Mouse (Mus musculus) frontal cortex, postnatal 14 days (tissue): Measurements from ENCODE around the gene Uhmk1.

Experiments
- DNase-seq, 2 experiments: peaks; one replicate each; pipeline ENCODE4 v3.0.0; 2022; ENCODE audit warnings: low spot score in 2 of 2

The Uhmk1 gene

DNA sequence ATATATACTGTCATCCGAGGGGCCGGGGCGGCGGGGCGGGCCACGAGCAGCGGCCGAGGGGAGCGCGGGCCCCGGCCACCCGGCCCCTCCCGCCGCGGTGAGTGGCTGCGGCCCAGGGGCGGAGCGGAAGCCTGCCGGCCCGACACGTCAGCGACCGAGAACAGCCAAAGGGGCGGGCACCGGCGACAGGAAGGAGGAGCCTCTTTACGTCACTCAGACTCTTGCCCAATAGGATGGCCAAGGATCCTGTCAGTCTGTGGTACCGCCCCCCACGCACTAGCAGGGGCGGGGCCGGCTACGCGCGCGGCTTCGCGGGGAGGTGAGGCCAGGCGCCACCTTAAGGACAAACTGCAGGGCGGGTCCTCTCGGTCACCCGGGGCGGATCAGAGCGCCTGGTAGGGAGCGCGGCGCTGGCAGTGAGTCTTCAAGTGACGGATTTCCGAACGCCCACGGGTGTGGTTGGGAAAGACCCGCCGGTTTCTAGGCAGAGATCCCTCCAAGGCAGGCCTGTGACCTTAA is 40.3 kb downstream of the Uhmk1 start, which contains the start of gene Uap1:
TSS of gene Uap1 (minus strand) at position 144 of the 519 bp plus-strand sequence.
- peak; percentile 96 to 97 for DNase-seq

DNA sequence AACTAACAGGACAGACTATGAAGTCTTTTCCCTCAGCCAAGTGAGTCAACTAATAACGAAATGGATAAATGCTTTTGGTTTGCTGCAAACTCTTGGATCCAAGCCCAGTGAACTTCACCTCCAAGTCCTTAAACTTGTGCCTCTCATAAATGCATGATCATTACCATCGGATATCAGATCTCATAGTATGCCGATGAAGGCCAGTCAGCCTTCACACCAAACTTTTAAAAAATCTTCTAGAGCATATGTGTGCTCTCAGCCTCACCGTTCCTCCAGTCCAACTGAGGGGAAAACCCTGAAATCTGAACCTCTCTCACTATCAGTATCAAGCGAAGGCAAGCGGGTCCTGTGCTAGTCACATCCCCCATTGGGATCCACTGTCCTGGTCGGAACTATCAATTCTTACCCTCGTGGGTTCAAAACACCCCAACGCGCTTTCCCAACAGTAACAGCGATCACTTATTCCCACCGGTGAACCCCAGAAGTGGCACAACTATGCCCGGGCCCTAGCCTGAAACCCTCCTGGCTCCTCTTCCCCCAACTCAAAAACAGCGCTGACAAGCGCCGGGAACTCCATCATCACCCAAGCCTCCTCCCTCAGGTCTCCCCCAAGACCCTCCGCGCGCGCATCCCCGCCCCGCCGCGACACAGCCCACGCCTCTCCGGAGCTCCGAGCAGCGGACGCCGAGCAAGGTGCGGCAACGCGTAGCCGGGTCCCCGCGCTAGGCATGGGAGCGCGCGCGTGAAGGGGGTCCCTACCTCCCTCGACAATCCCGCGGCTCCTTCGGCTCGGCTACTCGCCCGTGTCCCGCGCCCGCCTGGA is 41.0 kb downstream of the Uhmk1 start:
- no peak for DNase-seq

DNA sequence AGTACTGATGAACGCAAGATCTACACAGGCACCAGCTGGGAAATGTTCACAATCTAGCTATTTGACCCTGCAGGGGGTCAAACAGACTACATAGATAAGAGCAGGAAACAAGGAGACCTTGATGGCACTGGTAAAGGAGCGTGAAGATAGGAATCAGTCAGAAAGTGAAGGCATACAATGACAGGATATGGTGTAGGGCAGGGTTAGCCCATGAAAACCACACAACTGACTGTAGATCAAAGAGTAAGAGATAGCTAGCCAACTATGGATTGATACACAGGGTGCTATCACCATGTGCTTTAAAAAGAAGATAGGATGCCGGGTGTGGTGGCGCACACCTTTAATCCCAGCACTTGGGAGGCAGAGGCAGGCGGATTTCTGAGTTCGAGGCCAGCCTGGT is 47.4 kb downstream of the Uhmk1 start:
- DNase-seq = no peak

DNA sequence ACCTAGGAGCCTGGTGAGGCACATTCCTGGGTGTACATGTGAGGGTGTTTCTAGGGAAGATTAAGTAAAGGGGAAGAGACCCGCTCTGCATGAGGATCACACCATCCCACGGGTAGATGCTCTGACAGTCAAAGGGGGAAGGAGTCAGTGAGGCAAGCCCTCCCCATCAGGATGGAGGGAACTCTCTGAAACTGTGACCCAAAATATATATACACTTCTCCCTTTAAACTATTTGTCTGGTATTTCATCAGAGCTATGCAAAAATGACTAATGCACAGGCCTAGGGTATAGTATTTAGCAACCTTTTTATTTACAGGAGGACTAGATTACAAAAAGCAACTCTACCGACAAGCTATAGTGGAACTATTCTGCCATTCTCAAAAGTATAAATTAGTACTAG is 50.3 kb downstream of the Uhmk1 start:
- DNase-seq = no peak

DNA sequence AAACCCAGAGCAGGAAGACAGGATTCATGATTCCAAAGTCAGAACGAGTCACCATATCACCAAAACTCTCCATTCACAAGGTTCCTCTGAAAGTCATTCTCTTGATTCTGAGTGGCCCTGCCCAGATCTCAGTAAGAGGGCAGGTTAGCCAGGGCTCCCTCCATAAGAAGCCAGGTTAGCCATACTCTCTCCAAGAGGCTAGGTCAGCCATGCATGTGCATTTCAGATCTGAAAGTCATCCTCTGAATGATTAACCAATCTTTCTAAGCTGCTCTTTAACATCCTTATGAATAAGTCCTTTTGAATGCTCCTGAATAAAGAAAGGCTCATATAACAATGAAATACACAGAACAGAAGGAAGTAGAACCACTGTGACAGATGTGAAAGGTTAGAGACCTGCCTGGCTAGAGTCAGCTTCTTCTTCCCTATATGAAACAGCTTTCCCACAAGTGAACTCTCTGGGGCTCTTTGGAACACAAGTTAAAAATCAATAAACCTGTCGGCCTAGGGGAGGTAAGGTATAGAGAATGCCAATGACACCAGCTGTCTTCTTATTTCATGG is 51.1 kb downstream of the Uhmk1 start:
- no peak for DNase-seq

DNA sequence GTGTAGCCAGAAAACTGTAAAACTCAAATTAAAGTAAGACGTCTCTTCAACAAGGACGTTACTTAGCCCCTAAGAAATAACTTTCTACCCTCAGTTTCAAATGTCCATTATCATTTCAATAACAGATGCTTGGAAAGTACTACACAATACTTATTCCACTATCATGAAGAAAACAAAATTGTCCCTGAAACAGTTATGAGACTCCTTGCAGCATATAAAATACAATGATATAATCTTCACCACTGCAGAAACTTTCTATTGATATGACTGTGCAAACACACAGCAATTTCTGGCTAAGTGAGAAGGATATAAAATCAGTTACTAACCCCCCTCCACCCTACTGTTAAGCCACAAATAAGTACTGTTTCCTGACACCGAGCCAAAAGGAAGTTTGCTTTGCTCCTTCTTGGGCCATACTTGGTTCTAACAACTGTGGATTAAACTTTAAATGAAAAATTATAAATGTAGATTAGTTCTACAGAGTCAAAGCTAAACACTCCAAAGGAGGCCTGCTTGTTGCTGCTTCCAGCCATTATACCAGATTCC is 51.7 kb downstream of the Uhmk1 start:
- DNase-seq = no peak

DNA sequence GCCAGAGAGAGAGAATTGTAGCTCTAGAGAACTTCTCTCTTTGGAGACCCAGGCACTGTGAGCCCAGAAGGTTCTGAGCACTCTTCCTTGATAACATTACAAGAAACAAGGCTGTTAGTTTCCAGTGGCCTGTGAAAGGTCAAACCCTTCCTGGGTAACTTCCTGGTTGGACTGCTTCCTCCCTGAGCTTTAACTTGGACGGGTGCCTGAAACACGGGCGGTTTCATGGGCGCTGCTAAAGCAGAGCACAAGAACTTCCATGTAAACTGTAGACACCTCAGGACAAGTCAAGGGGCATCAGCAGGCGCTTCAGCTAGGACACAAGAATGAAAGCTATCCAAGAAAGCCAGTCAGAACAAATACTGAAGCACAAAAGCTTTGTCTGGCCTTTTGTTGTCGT is 53.3 kb downstream of the Uhmk1 start:
- DNase-seq = no peak

DNA sequence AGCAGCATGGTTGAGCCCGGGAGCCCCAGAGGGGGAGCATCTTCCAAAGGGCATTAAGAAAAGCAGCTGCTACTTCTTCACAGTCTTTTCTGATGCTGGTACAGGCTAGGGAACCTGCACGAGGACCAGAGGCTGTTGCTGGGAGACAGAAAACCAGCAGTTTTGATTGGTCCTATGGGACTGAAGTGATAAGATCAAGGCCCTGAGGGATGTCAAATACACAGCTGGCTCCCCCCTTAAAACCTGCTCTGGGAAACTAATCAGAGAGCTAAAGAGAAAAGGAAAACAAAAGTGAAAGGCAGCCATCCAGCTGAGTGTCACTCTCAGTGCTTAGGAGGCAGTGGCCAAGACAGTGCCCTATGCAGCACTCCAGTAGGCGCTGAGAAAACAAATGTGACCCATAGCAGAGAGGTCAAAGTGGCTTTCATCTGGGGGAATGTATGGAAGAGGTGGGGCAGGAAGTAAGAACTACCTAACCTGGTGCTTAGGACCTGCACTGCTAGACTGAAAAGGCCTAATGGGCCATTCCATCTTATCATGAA is 54.7 kb downstream of the Uhmk1 start:
- no peak for DNase-seq

DNA sequence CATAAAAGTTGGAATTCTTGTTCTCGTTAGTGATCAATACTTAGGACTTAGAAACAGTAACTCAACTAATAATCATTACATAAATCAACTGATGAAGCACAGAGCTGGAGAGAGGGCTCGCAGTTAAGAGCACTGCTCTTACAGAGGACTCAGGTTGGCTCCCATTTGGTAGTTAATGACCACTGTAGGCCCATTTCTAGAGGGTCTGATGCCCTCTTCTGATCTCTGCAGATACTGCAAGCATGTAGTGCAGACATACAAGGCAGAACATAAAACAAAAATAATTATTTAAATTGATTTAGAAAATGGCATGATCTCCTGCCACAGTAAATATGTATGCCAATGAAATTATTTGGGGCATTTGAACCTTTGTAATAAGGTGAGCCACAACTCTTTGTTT is 55.5 kb downstream of the Uhmk1 start:
- DNase-seq = no peak

DNA sequence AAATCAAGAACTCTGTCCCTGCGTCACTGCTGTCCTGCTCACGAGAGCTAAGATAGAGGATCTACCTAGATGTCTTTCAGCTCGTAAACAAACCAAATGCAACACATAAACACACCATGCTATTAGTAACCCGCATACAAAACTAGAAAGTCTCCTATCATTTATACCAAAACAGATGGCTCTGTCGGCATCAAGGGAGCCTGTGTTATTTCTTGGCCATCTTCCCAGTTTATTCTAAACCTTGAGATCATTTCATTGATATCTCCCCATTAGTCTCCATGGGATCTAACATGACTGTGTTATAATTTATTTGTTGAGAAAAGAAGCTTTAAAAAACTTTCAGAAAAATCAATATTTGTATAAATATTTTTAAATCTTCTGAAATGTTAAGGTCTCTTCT is 59.4 kb downstream of the Uhmk1 start:
- DNase-seq = no peak

DNA sequence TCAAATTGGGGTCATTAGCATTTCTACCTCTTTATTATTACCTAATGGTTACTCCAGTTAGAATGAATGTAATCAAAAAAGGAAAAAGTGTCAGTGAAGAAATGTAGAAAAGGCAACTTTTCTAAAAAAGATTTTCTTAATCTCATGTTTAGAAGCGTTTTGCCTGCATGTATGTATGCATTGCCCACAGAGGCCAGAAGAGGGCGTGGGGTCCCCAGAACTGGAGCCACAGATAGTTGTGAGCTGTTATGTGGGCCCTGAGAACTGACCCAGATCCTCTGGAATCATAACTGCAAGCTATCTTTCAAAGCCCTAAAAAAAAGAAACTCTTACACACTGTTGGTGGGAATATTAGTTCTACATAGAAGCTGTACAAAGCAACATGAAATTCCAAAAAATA is 59.9 kb downstream of the Uhmk1 start:
- DNase-seq = no peak

DNA sequence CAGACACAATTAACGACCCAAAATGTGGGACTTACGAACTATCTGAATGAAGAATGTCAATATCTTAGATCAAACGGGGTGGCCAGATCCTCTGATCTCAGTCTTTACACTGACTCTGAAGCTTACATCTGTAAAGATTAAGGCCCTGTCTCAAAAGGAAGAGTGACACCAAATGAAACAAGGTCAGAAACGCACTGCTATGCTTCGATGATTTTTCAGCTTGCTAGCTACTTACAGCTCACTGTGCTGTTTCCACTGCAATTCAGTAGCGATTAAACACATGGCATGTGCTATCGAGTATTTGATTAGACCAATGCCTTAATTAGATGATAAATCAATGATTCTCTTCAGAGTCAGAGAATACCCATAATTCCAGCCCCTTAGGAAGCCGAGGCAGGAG is 61.2 kb downstream of the Uhmk1 start:
- no peak for DNase-seq

DNA sequence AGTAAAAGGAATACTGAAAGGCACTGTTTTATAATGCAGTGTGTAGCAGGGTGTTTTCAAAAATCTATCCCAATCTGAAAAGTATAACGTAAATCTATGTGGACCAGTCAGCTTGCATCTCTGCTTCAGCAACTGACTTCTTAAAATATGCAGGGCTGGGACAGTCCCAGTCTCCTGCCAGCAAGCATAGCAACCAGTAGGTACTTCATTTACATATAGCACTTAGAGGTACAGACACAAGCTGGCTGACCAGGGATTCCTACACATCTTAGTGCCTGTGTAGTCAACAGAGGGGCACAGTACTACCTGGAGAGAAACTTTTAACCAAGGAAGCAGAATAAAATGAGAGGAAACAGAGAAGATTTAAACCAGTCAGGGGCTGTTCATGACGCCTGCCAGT is 62.6 kb downstream of the Uhmk1 start:
- DNase-seq = no peak

DNA sequence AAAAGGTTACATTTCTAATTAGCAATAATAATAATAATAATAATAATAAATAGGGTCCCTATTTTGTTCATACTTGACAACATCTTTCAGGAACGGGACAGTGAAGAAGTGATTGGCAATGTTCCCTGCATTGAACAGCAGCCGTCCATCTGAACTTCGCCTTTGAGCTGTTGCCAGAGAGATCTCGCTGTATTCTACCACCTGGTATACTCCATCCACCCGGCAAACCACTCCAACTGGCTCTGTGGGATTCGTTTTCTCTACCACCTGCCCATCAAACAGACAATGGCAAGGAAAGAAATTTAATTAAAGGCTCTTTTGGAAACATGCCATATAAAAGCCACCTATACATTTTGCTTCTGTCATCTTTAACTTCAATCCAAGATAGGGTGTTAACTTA is 64.3 kb downstream of the Uhmk1 start:
- DNase-seq = no peak

DNA sequence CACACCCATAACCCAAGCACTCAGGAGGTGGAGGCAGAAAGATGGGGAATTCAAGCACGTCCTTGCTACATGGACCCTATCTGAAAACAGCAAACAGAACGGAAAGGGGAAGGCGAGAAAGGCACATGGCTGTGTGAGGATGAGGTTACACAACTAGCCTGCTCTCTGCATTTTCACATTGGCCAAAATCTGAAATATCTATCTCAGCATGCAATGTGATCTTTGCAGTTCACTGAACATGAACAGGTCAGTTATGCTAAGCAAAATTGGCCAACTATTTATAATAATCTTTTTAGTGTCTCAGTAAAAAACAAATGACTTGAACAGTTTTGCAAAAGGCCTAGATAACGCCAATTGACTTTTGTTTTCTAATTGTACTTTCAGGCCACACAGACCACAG is 65.4 kb downstream of the Uhmk1 start:
- DNase-seq = no peak

DNA sequence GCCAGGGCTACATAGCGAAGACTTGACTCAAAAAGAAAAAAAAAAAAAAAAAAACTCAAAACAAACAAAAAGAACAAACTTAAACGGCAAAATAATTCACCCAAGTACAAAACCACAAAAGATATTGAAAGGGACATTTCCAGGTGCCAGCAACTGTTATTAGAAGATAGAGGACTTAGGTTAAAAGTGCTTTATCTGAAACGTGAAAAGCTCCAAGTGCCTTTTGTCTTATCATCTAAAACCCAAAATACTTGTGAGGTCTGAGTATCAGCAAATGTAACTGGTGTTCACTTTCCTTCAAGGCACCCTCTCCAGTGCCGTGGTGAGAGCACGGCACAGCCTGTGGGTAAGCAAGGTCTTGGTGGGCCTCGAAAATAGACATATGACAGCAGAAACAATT is 66.7 kb downstream of the Uhmk1 start:
- DNase-seq = no peak

DNA sequence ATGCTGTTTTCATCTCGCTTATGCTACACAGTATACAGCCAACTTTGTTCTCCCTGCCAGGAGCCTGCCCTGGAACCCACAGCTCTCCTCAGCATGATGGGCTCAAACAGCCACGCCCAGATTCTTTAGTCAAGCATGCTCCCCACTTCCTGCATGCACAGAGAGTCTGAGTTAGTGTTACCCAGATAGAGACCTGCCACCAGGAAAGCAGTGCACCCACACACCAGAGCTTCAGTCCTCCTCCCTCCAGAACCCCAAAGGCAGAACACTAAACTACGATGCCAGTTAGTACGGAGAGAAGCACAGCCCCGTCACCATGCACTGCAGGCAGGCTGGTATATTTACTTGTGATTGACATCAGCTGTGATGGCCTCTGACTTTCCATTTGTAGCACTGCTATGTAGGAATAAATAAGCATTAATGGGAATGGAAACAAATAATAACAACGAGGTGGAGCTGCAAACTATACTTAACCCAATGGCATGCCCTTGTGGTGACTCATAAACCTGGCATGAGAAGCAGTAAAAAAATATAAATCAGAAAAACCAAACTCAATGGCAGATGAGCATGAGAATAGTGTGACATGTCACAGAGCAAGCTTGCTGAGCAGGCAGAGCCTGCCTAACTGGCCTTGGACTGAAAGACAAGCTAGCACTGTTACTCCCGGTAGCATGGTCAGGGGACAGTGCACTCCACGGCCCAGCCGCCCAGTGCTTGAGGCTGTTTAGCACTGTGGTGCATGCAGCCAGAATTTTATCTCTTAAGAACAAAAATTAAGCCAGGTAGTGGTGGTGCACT is 67.3 kb downstream of the Uhmk1 start:
- DNase-seq = no peak

DNA sequence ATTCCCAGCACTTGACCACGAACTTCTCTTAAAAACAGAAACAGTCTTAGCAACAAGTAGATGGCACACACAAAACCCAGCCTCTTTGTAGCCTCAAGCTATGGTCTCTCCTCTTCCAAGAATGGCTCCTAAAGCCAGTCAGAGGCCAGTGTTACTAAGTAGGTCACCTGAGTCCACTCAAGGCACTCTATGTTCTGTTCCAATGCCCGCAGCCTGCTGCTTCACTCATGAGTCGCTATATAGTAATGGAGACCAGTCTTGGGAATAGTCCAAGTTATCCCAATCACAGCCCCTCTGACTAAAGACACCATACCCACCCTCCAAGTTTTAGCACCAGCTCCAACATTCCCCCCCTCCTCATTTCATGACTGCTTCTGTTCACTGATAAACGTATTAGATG is 69.6 kb downstream of the Uhmk1 start:
- no peak for DNase-seq
